Mouse (Mus musculus): ENCODE results near the gene Serpina1e.
"Not testable (repeated sequence)": the region's sequence is repeated elsewhere in the genome, so short reads cannot be mapped to it uniquely, and the experiment has no call there.

Serpina1e gene

DNA sequence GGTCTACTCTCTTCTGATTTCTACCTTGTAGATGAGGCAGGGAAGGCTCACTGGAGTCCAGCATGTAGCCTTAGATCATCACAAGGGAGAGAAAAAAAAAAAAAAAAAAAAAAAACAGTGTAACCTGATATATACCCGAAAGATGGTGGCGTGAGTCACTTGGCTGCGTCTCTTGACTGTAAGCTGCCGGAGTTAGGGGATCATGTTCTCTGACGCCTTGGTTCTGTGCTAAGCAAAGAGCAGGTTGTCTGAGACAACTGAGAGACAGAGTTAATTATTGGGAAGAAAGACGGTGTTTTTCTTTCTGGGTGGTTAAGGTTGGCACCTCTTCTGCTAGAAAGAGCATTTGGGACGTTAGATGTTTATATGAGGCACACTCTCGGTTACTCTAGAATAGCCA lies 4.1 kb upstream of the Serpina1e start:
- no peak for DNase-seq (ENCODE audit: low read depth)

DNA sequence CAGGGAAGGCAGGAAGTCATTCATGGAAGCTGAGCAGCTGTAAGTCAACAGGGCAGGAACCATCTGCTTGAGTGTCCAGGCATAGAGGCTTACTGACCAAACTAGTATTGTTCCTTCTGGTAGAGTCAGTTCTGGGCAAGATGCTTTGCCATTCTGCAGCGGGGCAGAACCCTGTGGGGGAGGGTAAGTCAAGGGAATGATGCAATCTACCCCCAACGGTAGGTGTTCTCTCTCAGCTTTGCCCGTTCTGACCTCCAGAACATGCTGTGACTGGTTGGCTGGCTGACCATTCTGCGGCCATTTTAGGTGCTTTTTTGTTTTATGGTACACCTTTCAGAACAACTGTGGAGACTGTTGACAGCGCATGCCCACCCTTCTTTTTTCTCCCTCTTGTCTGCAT lies 3.6 kb upstream of the Serpina1e start:
- no peak for DNase-seq (ENCODE audit: low read depth)

DNA sequence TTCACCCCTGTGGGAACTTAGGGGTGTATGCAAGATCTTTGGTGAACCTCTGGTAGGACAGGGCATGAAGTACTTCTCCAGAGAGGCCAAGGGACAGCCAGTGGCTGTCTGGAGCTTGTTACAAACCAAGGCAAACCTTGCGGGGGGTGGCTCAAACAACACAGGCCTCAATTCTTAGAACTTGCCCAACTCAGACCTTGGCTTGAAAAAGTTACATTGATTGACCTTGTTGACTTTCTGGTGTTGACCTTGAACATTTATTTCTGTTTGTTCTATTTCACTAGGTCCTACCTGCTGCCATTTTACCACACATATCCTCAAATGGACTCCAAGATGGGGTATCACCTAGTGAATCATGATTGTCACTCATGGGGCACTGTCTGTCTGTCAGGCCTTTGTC lies 2.9 kb upstream of the Serpina1e start:
- DNase-seq (ENCODE audit: low read depth), result no peak

DNA sequence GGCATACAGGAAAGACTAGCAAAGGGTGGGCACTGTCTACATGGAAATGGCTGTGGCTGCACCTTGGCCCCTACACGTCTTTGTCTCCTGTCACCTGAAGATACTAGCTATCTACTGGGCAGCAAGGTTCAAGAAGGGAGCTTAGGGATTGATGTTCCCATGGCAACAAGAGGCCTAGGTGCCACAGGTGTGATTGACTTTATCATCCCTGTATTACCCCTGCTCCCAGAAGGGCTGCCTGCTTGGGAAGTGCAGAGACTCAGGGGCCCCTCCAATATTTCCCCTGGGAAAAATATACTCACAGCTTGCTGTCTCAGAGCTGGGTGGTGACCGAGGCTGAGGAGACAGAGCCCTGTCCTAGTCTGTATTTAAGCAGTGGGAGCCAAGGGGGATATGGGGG lies 2.2 kb downstream of the Serpina1e start:
- not testable (repeated sequence) for DNase-seq (ENCODE audit: low read depth)

DNA sequence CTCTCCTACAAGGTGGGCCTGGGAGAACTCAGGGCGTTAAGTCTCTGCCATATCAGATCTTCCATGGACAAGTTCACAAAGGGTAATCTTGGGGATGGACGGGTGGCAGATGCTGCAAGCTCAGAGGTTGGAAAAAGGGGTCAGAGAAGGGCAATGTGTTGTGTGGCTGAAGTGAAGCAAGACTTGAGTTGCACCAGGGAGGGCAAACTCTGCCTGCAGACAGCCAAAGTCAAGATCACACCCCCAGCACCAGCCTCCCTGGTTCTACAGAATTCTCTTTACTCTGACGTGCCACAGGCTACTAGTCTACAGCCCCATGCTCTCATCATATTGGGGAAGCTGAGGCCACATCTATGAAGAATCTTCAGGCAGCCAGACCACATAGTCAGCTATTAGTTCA lies 5.8 kb downstream of the Serpina1e start:
- DNase-seq (ENCODE audit: low read depth), result not testable (repeated sequence)

DNA sequence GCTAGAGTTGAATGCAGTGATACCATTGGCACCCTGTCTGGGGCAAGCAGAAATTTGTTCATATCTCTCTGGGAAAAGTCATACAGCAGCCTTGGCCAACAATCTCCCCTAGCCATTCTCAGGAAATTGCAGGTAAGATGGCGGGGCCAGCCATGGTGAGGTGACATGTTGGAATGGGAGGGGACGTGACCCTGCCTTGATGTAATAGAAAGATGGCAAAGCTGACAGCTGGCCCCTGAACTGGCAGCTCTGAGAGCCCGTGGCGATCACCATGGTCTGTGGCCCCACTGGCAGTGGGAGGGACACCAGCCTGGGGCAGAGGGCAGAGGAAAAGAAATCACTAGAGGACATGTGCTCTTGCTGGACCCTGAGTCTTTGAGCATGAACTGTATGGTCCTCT lies 12.5 kb downstream of the Serpina1e start:
- no peak for DNase-seq (ENCODE audit: low read depth)

DNA sequence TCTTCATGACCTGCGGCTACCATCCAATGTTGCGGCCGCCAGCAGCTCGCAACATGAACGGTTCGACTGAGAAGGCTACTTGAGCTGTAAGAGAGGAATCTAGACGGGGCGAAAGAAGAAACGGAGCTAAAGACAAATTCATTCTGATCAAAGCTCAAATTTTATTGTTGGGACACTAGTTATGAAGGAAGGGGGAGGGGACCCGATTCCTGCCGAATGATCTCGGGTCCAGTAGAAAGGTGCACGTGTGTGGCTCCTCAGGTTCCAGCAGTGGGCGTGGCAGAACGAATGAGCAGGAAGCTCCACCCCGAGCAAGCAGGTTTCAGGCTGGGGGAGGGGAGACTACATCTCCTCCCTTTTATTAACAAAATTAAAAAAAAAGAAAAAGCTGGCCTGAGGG lies 49.6 kb downstream of the Serpina1e start:
- DNase-seq (ENCODE audit: low read depth), result not testable (repeated sequence)

DNA sequence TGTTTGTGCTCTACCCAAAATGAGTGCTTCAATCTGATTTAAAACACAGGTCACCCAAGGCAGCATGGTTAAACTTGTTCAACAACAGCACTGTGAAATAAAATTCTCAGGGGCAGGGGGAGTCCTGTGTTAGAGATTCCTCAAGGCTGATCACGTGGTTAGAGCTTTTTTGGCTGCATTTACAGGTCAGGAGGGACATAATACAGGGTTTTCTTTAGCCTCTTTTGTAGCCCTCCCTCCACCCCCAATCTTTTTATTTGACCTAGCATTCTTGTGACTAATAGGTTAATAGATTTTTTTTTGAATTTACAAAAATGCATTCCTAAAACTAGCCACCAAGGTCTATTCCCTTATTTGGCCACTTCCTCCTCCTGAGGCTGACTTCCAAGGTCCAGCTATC lies 51.0 kb downstream of the Serpina1e start:
- not testable (repeated sequence) for DNase-seq (ENCODE audit: low read depth)

DNA sequence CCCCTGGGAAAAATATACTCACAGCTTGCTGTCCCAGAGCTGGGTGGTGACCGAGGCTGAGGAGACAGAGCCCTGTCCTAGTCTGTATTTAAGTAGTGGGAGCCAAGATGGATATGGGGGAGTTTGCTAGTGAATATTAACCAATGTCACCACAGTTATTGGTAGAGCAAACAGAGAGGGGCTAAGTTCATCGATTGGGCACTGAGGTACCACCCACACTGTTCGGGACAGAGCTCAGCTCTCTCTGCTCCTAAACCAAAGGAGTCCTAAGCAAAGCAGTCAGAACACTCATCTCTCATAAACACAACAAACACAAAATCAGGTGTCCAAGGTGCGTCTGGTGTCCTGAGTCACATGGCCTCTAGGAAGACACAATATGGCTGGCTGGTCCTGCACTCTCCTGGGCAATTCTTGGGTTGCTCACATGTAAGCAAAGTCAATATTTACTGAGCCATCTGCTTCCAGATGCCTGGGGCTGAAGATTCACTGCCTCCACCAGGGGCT lies 53.9 kb downstream of the Serpina1e start, which contains the start of gene Serpina1c:
TSS of gene Serpina1c (minus strand) at position 51 of the 504 bp plus-strand sequence.
- DNase-seq (ENCODE audit: low read depth), result not testable (repeated sequence)

DNA sequence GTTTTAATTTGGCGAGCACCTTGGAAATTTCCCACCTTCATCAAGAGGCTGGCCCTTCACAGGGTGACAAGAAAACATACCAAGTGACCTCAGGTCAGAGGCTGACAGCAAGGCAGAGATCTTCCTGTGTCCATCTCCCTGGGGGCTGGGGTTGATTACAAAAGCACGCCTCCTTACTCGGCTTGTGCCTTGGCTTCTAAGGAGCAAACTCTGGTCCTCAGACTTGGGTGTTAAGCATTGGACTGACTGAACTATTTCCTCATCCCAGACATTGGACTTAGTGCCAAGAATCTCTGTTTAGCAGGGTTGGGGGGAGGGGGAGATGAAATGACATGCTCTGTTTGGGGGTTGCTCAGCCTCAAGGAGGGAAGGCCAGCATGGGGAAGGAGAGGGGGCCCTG lies 56.8 kb downstream of the Serpina1e start:
- not testable (repeated sequence) for DNase-seq (ENCODE audit: low read depth)

Data from 416B (cell line).